Mouse (Mus musculus) CD4-positive naive resting alpha-beta T cell, adult 76 days (primary cell): ENCODE measurements around the gene Tpra1. TPM values are rescaled to one million over a fixed set of nuclear protein-coding genes. Genes with fewer than 3 reads are reported as not detected.

Source experiments
- total RNA-seq: library from RNA; stranded (reverse); gene quantifications from one replicate; pipeline ENCODE4 v1.2.4, GENCODE M21; 2023

Gene Tpra1
- 86.9 TPM for total RNA-seq

DNA sequence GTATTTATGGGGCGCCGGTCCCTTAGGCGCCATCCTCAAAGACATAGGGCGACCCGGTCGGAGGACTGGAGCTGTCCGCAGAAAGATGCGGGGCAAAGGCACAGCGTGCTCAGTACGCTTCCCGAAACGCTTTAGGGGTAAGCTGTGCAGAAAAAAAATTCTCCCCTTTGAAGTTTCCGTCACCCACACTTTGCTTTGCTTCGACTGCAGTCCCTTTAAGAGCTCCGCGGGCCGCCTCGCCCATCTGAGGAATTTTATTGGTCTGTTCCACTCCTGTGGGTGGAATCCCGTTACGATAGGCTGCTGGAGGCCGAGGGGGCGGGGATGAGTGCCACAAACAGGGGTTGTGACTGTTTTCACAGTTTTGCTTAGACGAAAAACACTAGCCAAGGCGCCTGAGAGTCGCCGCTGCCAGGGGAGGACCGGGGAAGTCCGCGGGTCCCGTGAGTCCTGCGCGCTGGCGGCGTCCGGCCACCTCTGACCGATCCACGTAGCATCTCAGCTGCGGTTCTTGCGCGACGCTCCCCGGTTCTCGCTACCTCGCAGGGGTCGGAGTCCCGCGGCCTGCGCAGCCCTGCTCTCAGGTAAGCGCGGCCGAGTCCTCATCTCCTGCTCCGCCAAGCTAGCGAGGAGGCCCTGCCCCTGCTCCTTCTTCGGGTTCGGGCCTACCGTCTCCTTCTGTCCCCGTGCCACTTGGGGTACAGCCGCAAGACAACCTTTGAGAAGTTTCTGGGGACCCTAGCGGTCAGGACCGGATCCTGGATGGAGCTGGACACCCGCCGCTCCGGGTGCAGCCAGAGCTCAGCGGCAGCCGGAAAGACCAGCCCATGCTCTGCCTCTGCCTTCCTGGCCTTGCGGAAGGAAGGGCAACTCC, at the start of gene Tpra1:
TSS of gene Tpra1 (plus strand) at position 305 of the 874 bp plus-strand sequence.

DNA sequence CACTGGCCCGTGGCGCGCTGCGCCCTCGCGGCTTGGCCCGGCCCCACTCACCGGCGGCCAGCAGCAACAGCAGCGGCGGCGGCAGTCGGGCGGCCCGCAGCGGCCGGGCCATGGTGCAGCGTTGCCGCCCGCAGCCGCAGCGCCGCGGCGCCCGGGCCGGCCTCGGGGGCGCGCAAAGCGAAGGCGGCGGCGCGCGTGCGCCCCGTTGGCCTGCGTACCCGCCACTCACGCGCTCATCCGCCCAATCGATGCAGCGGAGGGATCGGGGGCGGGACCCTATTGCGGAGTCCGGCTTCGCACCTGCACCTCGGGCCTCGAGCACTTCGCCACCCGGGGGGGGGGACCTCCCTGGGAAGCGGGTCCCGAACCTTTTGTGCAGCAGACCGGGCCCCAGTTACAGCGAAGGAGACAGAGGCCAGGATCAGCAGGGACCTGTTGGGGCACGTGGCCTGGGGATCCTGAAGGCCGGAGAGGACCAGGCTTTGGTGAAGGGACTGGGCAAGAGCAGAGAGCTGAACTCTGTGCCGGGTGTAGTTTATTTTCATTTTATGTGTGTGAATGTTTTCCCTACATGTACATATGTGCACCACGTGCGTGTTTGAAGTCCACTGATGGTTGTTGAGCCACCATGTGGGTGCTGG, 27.1 kb upstream of the Tpra1 start, which contains the start of gene Podxl2:
TSS of gene Podxl2 (minus strand) at position 177 of the 641 bp plus-strand sequence.

DNA sequence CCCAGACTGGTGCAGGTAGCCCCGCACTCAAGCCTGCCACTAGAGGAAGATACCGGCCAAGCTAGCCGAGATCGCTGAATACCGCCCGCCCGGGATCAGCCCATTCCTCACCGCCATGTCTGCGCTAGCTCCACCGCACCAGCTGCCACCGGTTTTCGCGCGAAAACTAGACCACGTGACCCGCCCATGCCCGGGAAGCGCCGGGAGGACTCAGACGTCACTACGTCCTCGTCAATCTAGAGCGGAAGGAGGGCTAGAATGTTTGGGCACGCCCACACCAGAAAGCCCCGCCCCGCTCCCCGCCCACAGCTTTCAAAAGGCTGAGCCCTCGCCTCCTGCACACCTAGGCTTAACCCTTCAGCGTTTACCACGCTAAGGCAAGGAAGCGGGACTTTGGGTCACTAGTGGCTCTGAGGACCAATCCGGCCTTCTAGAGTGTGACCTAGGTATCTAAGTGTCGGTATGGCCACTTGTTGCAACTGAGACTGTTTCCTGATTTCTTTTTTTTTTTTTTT, 3.5 kb upstream of the Tpra1 start, which contains the start of gene Mcm2:
TSS of gene Mcm2 (minus strand) at position 247 of the 515 bp plus-strand sequence.

Other genes starting within 250 kb of the Tpra1 start
- gene Mgll, start 177.8 kb upstream of the Tpra1 start, total RNA-seq: 2.4 TPM
- 49.1 TPM for gene Abtb1, start 60.3 kb upstream of the Tpra1 start, total RNA-seq
- gene Podxl2, start 27.2 kb upstream of the Tpra1 start, total RNA-seq: not detected
- 53.8 TPM for gene Mcm2, start 3.5 kb upstream of the Tpra1 start, total RNA-seq